Mouse (Mus musculus) kidney, adult 2 months (tissue): ENCODE measurements around the gene Phykpl.

Experiments used
- CTCF ChIP-seq: fragments of 200-500 bp; conservative IDR thresholded peaks from 2 replicates; pipeline ENCODE4 v1.5.1; 2011; ENCODE audit warnings: low read depth, mild to moderate bottlenecking, control low read depth, low read length, moderate library complexity, mixed read lengths; ENCODE audit not compliant: insufficient read depth, insufficient read length
- POLR2A ChIP-seq: fragments of 200-500 bp; IDR thresholded peaks from one replicate; pipeline ENCODE4 v1.6.1; 2011; ENCODE audit warnings: low read depth, low read length, control low read depth

DNA sequence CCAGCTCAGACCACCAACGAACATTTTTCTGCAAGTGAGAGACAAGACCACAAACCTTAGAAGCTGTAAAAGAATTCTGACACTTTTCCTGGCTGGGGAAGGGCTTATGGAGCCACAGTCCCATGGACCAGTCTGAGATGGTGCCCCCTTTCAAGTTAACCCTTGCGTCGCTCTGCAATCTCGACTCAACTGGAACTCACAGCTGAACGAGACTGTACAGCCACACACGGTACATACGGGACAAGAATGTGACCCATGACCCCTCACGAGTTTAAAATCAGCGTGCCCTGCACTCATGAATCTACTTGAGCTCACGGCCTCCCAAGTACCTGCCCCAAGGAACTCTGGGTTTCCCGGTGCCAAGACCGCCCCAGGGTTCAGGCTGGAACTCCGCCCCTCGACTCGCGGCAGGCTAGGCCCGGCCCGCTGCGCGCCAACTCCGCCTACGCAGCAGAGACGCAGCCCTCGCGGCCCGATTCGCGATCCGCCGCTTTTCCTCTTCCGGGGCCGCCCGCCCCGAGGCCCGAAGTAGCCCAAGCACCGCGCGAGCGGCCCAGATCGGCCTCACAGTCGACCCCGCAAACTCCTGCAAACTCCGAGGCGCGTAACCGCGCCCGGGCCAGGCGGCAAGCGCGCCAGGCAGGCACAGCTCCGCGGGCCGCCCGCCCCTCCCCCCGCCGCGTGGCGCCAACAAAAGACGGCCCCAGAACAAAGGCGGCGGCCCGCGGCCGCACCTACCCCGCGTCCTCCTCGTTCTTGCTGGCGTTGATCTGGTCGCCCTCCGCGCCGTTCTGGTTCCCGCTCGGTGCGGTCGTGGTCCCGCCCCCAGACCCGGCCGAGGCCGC, 21.3 kb downstream of the Phykpl start:
- TF ChIP-seq CTCF (no peak), POLR2A (peak; percentile 25)
